Mouse (Mus musculus) retina, postnatal 1 day (tissue): ENCODE results near the gene Golga2.
A peak's percentile ranks its signal among the peaks of the same experiment; 100 is the strongest.

Experiments
- DNase-seq: peaks from one replicate; pipeline ENCODE4 v3.0.0-alpha.2; 2012

Golga2 gene

DNA sequence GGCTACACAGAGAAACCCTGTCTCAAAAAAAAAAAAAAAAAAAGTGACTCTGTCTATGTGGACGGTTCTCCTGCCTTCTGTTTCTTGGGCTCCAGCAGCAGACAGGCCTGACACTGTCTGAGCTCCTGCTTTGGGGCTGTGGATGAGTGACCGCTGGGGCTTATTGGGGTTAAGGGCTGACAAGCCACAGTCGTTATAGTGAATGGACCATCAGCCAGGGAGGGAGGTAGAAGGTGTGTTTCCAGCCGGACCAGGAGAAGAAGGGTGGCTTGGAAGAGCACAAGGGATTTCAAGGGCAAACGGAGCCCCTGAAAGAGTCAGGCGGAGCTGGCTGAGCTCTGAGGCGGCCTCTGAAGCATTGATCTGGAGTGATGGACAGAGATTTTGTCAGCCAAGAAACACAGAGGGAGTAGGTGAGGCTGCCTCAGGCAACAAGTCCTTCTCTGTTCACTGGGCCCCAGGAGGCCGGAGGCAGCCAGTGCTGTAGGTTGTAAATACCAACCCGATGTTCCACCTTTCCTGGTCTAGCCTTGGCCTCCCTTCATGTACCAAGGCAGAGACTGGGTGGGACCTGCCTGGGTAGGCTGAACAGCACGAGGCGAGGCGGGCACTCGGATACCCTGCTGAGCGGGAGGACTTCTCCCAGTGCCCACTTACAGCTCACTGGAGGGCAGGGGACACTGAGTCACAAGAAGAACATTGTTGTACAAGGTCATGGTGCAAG is 57.6 kb downstream of the Golga2 start:
- DNase-seq, result no peak

DNA sequence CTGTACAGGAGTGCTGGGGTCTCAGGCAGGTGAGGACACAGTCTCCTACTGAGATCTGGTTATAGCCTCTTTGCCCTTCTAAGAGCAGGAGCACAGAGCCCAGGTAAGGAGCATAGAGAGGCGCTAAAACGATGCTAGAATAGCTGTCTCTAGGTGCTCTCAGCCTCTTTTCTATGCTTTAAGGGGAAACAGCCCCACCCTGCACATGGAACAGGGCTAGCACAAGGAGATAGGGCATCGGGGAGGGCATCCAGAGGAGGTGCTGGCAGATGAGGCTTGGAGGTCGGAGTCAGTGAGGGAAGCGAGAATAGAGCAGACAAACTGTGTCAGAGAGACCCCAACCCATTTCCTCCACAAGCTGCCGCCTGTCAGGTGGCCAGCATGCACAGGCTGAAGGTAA is 59.8 kb downstream of the Golga2 start:
- no peak for DNase-seq

DNA sequence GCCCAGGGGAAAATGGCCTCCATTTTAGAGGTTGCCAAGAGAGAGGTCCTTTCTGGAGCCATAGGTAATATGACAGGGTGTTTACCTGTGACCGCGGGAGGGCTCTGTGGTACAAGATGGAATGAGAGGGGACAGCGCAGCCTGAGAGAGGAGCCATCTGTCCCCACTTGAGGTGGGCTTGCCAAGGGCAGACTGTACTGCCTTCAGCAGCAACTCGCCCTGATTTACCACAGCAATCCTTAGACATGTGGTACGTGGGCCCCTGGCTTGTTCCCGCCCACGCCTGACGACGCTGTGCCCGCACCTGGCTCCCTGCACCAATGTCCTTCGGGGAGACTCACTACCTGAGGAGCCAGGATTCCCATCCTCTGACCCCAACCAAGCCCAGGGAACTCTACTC is 61.1 kb downstream of the Golga2 start:
- no peak for DNase-seq

DNA sequence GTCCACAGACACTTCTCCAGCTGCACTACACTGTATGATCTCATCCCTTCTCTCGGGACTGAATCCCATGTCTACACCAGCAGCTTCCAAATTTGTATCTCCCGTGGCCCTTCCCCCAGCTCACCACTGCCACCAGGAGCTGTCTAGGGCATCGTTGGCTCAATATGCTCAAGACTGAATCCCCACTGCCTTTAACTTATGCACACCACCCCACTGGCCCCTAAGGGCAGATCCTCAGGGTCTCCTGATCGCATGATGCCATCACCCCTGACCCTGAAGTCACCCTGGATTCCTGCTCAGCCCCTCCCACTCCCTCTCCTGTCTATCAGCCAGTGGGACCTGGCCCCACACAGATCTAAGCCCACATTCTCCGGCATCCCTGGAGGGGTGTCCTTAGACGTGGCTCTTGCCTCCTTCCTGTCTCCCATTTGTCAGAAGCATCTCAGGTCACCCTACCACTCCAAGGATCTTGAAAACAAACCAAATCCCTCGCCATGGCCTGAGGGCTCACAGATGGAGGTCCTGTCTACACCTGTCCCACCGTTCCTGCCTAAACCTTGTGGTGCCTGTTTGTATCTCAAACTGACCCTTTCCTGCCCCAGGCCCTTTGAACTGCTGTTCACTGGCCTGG is 62.6 kb downstream of the Golga2 start:
- no peak for DNase-seq

DNA sequence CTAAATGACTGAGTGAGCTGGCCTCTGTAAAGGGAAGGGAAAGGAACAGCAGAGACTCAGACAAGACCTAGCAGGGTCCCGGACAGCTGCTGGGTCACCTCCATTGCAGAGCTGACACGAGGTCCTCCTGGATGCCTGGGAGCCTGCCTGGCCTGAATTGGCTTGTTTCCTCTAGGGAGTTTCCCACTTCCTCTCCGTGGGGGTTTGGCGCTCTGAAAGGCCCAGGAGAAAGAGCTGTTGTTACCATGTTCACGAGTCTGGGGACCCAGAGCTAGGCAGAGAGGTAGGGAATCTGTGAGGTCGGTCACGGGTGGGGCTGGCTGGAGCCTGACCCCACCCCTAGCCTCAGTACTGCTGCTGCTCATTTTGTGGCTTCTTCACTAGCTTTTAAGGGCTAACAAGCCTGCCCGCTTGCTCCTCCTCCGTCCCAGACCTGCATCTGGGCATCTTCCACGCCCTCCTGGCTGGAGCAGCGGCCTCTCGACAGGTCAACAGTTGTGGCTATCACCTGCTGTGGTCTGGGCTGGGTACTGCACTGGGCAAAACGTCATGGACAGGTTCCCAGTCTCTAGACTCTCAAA is 63.4 kb downstream of the Golga2 start:
- no peak for DNase-seq

DNA sequence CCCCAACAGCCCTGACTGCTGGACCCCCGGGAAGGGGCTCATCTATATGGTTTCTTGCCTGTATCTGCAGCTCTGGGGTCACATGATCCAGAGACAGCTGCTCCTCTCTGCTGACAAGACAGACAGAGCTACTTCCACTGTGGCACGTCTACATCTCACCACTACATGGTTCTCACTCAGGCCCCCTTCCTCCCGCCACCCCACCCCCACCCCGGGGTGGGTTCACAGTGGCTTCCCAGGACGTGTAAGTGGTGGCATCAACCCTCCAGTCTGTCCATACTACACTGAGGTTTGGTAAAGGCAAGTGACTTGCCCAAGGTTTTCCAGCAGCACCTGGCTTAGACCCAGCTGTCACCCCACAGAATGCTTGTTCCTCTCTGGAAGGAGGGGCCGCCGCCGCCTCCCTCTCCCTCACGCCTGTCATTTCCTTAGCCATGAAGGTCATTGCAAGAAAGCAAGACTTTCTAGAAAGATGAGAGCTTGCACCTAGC is 64.3 kb downstream of the Golga2 start:
- peak; percentile 16 for DNase-seq

DNA sequence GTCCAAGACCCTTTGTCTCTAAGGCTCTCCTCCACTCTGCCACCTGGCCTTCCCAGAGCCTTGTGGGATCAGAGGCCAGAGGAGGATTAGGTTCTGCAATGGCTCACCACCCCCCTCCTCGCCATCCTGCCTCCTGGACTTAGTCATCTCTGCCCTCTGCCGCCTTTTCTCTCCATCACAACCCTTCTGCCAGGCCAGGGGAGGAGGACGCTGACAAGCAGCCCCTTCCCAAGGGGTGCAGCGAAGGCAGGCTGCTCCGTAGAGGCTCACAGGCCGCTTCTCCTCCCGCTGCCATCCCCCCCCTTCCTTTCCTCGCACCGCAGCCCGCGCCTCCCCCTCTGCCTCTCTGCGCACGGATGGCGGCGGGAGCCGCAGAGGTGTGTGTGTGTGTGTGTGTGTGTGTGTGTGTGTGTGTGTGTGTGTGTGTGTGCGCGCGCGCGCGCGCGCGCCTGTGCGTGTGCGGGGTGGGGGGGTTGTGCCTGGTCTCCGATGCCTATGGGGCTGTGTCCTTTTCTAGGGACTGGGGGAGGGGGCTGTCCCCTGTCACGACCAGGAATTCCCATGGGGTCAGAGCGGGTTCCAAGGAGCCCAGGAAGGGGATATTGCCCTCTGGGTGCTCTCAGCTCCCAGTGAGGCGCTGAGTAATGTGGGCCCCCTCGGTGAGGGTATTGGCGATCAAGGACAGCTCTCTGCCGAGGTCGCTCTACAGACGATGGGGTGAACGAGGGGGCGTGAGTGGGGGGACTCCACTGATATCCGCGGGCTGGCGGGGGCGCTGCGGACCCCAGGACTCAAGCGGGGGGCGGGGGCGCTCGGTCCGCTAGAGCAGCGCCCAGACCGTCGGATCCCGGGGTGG is 65.2 kb downstream of the Golga2 start, which contains the start of gene Ciz1:
Ciz1 (plus strand) TSS at position 177 of the 856 bp plus-strand sequence.
- DNase-seq, result peak; percentile 73

DNA sequence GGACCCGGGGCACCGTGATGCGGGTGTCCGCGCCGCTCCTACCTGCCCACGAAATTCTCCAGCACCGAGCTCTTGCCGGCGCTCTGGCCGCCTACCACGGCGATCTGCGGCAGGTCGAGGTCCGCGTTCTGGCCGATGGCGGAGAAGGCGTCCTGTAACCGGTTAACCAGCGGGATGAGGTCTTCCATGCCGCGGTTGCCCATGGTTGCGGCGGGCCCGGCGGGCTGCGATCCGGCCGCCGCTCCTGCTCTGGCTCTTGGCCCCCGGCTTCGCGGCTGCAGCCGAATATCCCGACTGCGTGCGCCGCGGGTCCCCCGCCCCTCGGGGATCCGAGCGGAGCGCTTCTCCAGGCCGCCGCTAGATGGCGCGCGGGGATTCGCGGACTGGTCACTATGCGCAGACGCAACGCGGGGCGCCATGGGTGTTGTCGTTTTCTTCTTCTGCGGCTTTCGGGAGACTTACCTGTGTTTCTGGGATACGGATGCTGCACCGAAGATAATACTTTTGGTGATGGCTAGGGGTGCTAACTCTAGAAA is 65.9 kb downstream of the Golga2 start, which contains the start of gene Dnm1:
Dnm1 (minus strand) TSS at position 332 of the 536 bp plus-strand sequence.
- DNase-seq, result peak; percentile 92

DNA sequence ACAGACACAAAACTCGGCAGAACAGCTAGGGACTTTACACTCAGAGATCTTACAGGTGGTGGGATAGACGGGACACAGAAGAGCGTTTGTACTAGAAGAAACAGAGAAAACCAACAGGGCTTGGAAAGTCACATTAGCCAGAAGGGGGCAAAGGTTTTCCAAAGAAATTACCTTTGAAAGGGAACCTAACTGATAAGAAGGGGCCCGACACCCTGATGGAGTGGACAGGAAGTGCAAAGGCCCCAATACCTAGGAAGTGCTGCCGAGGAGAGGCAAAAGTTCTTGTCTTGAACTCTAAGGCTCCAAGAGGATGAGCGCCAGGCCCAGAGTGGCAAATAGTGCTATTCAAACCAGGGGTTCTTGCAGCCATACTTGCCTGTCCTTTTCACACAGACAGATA is 66.7 kb downstream of the Golga2 start:
- no peak for DNase-seq

DNA sequence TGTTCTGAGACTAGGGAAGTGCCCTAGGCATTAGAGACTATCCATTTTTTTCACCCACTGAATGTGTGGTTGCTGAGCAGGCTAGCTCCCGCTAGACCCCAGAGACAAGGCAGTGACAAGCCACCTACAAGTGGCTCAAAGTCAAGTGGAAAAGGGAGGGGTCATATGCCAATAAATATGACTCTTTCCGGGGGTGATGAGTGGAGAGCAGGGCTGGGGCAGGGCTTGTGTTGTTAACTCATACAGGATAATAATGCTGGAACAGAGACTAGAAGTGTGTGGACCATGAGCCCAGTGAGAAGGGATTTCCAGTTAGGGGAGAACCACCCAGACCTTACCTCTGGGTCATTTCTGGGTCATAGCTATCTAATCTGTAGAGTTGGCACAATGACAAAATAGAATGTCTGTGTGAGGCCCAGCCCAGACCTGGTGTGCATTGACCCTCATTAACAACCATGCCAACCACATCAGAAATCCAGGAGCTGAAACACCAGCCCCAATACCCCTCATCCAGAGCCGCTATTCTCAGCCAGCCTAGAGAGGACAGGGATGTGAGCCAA is 67.2 kb downstream of the Golga2 start:
- no peak for DNase-seq

DNA sequence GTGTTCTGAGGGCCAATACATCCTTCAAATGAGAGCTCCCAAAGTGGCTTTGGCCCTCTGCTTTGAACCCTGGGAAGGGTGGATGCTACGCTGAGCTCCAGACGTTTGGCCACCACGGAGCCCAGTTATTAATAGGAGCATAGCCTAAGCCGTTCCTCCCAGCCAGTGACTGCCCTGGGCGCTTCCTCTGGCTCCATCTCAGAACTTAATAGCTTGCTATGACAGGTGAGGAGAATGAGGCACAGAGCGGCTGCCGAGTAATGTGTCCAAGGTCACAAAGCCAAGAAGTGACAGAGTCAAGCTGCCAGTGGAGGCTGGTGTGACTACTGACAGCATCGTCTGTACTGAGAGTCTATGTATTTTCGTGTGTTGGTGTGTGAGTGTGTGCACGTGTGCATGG is 69.0 kb downstream of the Golga2 start:
- no peak for DNase-seq
